Mouse (Mus musculus) ES-Bruce4 (cell line): Measurements from ENCODE around the gene Pycr2.

Experiments used
- CTCF ChIP-seq: IDR thresholded peaks from one replicate; pipeline ENCODE4 v1.8.1; 2011; ENCODE audit warnings: low read depth, low read length
- EP300 ChIP-seq: IDR thresholded peaks from 2 replicates; pipeline ENCODE4 v1.6.1; 2011; ENCODE audit warnings: low read depth, low read length; ENCODE audit not compliant: insufficient read depth
- POLR2A ChIP-seq: IDR thresholded peaks from one replicate; pipeline ENCODE4 v1.8.1; 2011; ENCODE audit warnings: low read length; ENCODE audit not compliant: insufficient read depth

- TF ChIP-seq POLR2A (no peak), CTCF (no peak), EP300 (no peak)
Measured at GRCm38 (mm10) chr1:180913797-180914196, 9.7 kb downstream of the Pycr2 start.
